Mouse (Mus musculus) gastrocnemius, postnatal 10 days (tissue): ENCODE results near the gene Ifitm2. TPM values are rescaled to one million over a fixed set of nuclear protein-coding genes. Genes with fewer than 3 reads are reported as not detected.
"Not testable (repeated sequence)": the region's sequence is repeated elsewhere in the genome, so short reads cannot be mapped to it uniquely, and the experiment has no call there.

Experiments
- DNase-seq: peaks from one replicate; pipeline ENCODE4 v3.0.0; 2021; ENCODE audit warnings: mixed read lengths
- total RNA-seq, 2 experiments: library from RNA; stranded (reverse); gene quantifications; 2 replicates each; pipeline ENCODE4 v1.2.3; 2021

The Ifitm2 gene
- total RNA-seq, 2 experiments from 2014 or later: 142 to 180 TPM

GRCm38 (mm10) chr7:140968710-140969109, 12.9 kb upstream of the Ifitm2 start:
- DNase-seq: not testable (repeated sequence)

GRCm38 (mm10) chr7:140967862-140968591, 12.2 kb upstream of the Ifitm2 start:
- DNase-seq: no peak

- no peak for DNase-seq
These were observed 11.1 kb upstream of the Ifitm2 start, which contains the start of gene Ifitm1 for GRCm38 (mm10) chr7:140966921-140967320. Gene Ifitm1 (plus strand): TSS chr7:140967221.

GRCm38 (mm10) chr7:140962733-140963132, 6.9 kb upstream of the Ifitm2 start:
- no peak for DNase-seq

GRCm38 (mm10) chr7:140961416-140961815, 5.6 kb upstream of the Ifitm2 start:
- no peak for DNase-seq

- no peak for DNase-seq
These were observed 4.2 kb upstream of the Ifitm2 start for GRCm38 (mm10) chr7:140960026-140960425.

- peak; percentile 41 for DNase-seq
These were observed 3.6 kb upstream of the Ifitm2 start for GRCm38 (mm10) chr7:140959181-140959901.

GRCm38 (mm10) chr7:140956556-140956869, 726 bp upstream of the Ifitm2 start:
- DNase-seq: no peak

- DNase-seq: no peak
These were observed 445 bp downstream of the Ifitm2 start for GRCm38 (mm10) chr7:140955342-140955741.

- no peak for DNase-seq
These were observed 1.1 kb downstream of the Ifitm2 start for GRCm38 (mm10) chr7:140954733-140955071.

- DNase-seq: no peak
These were observed 1.7 kb downstream of the Ifitm2 start for GRCm38 (mm10) chr7:140953800-140954732.

- no peak for DNase-seq
These were observed 2.7 kb downstream of the Ifitm2 start for GRCm38 (mm10) chr7:140953133-140953532.

- no peak for DNase-seq
These were observed 3.3 kb downstream of the Ifitm2 start for GRCm38 (mm10) chr7:140952441-140952840.

GRCm38 (mm10) chr7:140951765-140952164, 4.0 kb downstream of the Ifitm2 start:
- no peak for DNase-seq

GRCm38 (mm10) chr7:140951051-140951450, 4.7 kb downstream of the Ifitm2 start:
- DNase-seq: no peak

- no peak for DNase-seq
These were observed 5.8 kb downstream of the Ifitm2 start, which contains the start of gene Ifitm5 for GRCm38 (mm10) chr7:140949824-140950530. Gene Ifitm5 (minus strand): TSS chr7:140950291.

GRCm38 (mm10) chr7:140949255-140949654, 6.5 kb downstream of the Ifitm2 start:
- DNase-seq: no peak

GRCm38 (mm10) chr7:140948161-140948560, 7.6 kb downstream of the Ifitm2 start:
- no peak for DNase-seq

- DNase-seq: no peak
These were observed 8.8 kb downstream of the Ifitm2 start for GRCm38 (mm10) chr7:140946980-140947379.

GRCm38 (mm10) chr7:140946311-140946710, 9.5 kb downstream of the Ifitm2 start:
- DNase-seq: no peak

- no peak for DNase-seq
These were observed 10.5 kb downstream of the Ifitm2 start for GRCm38 (mm10) chr7:140945247-140945646.

- DNase-seq: no peak
These were observed 11.6 kb downstream of the Ifitm2 start for GRCm38 (mm10) chr7:140944236-140944635.
